Mouse (Mus musculus) bone marrow, adult 2 months (tissue): ENCODE results near the gene Chn2.

Experiments used
- CTCF ChIP-seq: fragments of 200-500 bp; IDR thresholded peaks from 2 replicates; pipeline ENCODE4 v1.5.1; 2011; ENCODE audit warnings: low read length, control low read depth; ENCODE audit not compliant: control insufficient read depth, insufficient read depth
- POLR2A ChIP-seq: fragments of 200-500 bp; IDR thresholded peaks from 2 replicates; pipeline ENCODE4 v1.6.1; 2011; ENCODE audit warnings: low read depth, mild to moderate bottlenecking, control low read depth, low read length, borderline replicate concordance; ENCODE audit not compliant: control insufficient read depth

- TF ChIP-seq CTCF, result no peak
- TF ChIP-seq POLR2A, result no peak
These were observed at the start of gene Chn2 for GRCm38 (mm10) chr6:54039357-54039804.
